Mouse (Mus musculus) stomach, postnatal 0 days (tissue): ENCODE data around the gene Rsph10b. TPM values are rescaled to one million over a fixed set of nuclear protein-coding genes. Genes with fewer than 3 reads are reported as not detected.
"Not testable (repeated sequence)": the region's sequence is repeated elsewhere in the genome, so short reads cannot be mapped to it uniquely, and the experiment has no call there.

ENCODE experiments used
- ATAC-seq: fragments of 200-750 bp; cut with Nextera tagmentation; 2 replicates; pipeline ENCODE4 v1.8.0; 2017; ENCODE audit not compliant: low FRiP score, low TSS enrichment
- DNase-seq: peaks from one replicate; pipeline ENCODE4 v3.0.0-alpha.2; 2016; ENCODE audit warnings: low spot score
- H3K27ac ChIP-seq: fragments of 300-500 bp; sonication (generic); replicated peaks from 2 replicates; pipeline ENCODE4 v1.5.1; 2014; ENCODE audit warnings: mild to moderate bottlenecking, control low read depth
- H3K27me3 ChIP-seq: fragments of 300-500 bp; sonication (generic); 2 replicates; pipeline ENCODE4 v1.6.1; 2014; ENCODE audit warnings: low read length; ENCODE audit not compliant: control insufficient read depth, insufficient read depth
- H3K36me3 ChIP-seq: fragments of 300-500 bp; sonication (generic); 2 replicates; pipeline ENCODE4 v1.6.1; 2014; ENCODE audit warnings: low read length, mixed read lengths; ENCODE audit not compliant: control insufficient read depth, insufficient read depth
- H3K4me1 ChIP-seq: fragments of 300-500 bp; sonication (generic); replicated peaks from 2 replicates; pipeline ENCODE4 v1.6.1; 2014; ENCODE audit warnings: antibody characterized with exemption; ENCODE audit not compliant: control insufficient read depth, insufficient read depth
- H3K4me2 ChIP-seq: fragments of 300-500 bp; sonication (generic); replicated peaks from 2 replicates; pipeline ENCODE4 v1.6.1; 2014; ENCODE audit warnings: low read depth, mild to moderate bottlenecking, control low read depth, moderate library complexity
- H3K4me3 ChIP-seq: fragments of 300-500 bp; sonication (generic); 2 replicates; pipeline ENCODE4 v1.5.1; 2014; ENCODE audit warnings: low read depth, low read length, control low read depth
- H3K9ac ChIP-seq: fragments of 300-500 bp; sonication (generic); 2 replicates; pipeline ENCODE4 v1.6.1; 2014; ENCODE audit warnings: mild to moderate bottlenecking, low read length, control low read depth, mixed read lengths
- H3K9me3 ChIP-seq: fragments of 300-500 bp; sonication (generic); 2 replicates; pipeline ENCODE4 v1.6.1; 2016; ENCODE audit warnings: low read length; ENCODE audit not compliant: control insufficient read depth
- CTCF ChIP-seq: IDR thresholded peaks from 2 replicates; pipeline ENCODE4 v1.5.1; 2016; ENCODE audit warnings: antibody characterized with exemption, low read depth, mild to moderate bottlenecking, moderate library complexity
- EP300 ChIP-seq: optimal IDR thresholded peaks from 2 replicates; pipeline ENCODE3; 2016; ENCODE audit warnings: antibody characterized with exemption
- WGBS: fragments of 180-500 bp; shearing (Covaris S2); extraction: QIAGEN DNeasy Blood & Tissue Kit; methylation state at CpG from one replicate; pipeline ENCODE4 v1.1.7; 2014; 5-methylcytosine and 5-hydroxymethylcytosine counted together
- polyA plus RNA-seq: library from polyadenylated mRNA; unstranded; fragments of >200 nt; fragmentation: Nextera tagmentation; extraction: Ambion mirVana; gene quantifications from 2 replicates; pipeline ENCODE4 v1.2.1, GENCODE M21; 2015

Rsph10b gene
- polyA plus RNA-seq, 1 experiment from 2014 or later: 0.19 TPM

DNA sequence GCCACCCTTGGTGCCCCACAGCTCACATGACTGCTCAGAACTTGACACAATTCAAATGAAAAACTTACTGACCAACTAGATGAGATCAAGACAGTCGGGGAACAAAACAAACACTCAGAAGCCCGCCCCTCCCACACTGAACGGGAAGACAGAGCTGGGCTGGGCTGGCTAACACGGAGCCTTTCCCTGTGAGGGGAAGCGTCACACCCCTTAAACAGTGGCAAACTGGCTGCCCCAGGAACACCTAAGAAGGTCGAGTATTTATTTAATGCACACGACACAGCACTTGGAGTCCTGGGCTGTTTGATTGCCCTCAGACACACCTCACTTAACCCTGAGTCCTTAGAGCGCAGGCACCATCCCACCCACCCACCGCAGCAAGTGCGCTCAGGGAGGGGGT is 59.8 kb downstream of the Rsph10b start:
- DNase-seq: peak; percentile 83
- WGBS: 58% methylated on average over 10 of the region's 10 CpGs

DNA sequence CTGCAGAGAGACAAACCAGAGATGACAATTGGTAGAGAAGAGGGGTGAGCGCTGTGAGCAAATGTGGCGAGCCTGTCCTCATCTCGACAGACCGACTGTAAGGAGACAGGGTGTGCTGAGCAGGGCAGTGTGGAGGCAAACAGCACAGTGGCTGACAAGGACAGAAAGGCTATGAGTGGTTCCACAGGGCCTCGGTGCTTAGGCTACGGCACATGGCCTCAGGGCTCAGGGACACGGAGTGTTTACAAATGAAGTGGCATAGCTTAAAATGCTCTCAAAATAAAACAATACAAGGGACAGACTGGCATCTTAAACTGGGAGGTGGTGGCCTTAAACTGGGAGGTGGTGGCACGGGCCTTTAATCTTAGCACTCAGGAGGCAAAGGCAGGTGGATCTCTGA is 60.4 kb downstream of the Rsph10b start:
- Histone ChIP-seq H3K9me3 (no peaks in the 10 kb centered on the region), H3K4me3 (no peak overlapping the region), H3K4me1 (no peaks in the 10 kb centered on the region), H3K27ac (peak overlapping the region; percentile 53; the same call in 1 of the 2 replicates), H3K9ac (no peak overlapping the region), H3K36me3 (peaks cover 38% of the 10 kb centered on the region), H3K4me2 (no peak overlapping the region), H3K27me3 (no peaks in the 10 kb centered on the region)
- ATAC-seq (0 out of 2 replicates have a peak, but pooled peaks have one; percentile 10), DNase-seq (no peak)
- 73% methylated on average over 8 of the region's 8 CpGs for WGBS
- TF ChIP-seq EP300 (no peak), CTCF (no peak)

More for the DNA sequence above, 59.8 kb downstream of the Rsph10b start:
- no peak overlapping the region for H3K4me2 ChIP-seq
- H3K9me3 ChIP-seq: no peaks in the 10 kb centered on the region
- peaks cover 38% of the 10 kb centered on the region for H3K36me3 ChIP-seq
- no peaks in the 10 kb centered on the region for H3K27me3 ChIP-seq
- no peak overlapping the region; the same call in 1 of the 2 replicates for H3K27ac ChIP-seq
- ATAC-seq: peak; percentile 91
- TF ChIP-seq EP300 (no peak), CTCF (no peak)
- H3K4me3 ChIP-seq: no peak overlapping the region
- no peak overlapping the region for H3K9ac ChIP-seq
- H3K4me1 ChIP-seq: no peaks in the 10 kb centered on the region

GRCm38 (mm10) chr5:143993849-143994248 is 61.0 kb downstream of the Rsph10b start:
- H3K36me3 ChIP-seq: peaks cover 38% of the 10 kb centered on the region
- 92% methylated on average over 5 of the region's 5 CpGs for WGBS

DNA sequence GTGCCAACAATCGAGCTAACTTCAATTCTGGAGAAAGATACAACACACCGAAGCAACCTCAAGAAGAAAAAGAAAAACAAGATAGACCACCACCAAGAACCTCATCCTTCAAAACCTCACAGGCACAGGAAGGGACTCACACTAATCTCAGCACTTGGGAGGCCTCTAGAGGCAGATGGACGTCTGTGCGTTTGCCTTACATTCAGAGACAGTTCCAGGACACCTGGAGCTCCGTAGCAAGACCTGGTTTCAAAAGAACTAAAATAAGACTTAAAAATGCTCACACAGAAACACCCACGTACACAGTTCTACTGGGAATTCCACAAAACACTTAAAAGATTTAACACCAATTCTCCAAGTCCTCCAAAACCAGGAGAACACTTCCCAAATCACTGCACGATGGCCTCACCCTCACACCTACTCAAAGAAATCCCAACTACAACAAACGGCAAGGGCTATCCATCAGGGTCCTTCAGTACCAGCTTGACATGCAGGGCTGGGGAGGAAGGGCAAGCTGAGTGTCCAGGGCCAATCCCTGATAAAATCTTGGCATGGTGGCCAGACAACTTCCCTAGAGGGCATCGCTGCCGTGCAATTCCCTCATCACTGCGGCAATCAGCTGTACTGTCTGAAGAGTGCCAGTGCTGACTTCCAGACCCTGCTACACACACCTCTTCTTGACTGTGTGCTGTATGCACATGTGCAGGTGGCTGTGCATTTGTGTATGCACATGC is 62.0 kb downstream of the Rsph10b start:
- ATAC-seq: no peak
- WGBS: 71% methylated on average over 11 of the region's 11 CpGs
- H3K4me1 ChIP-seq: no peaks in the 10 kb centered on the region
- TF ChIP-seq CTCF: peak; percentile 47
- no peak for TF ChIP-seq EP300
- no peak overlapping the region for H3K9ac ChIP-seq
- H3K4me3 ChIP-seq: no peak overlapping the region
- H3K9me3 ChIP-seq: no peaks in the 10 kb centered on the region
- H3K27ac ChIP-seq: no peak overlapping the region
- H3K27me3 ChIP-seq: no peaks in the 10 kb centered on the region
- H3K36me3 ChIP-seq: peaks cover 39% of the 10 kb centered on the region
- no peak overlapping the region for H3K4me2 ChIP-seq
- DNase-seq: no peak

More at GRCm38 (mm10) chr5:143993849-143994248, 61.0 kb downstream of the Rsph10b start:
- Histone ChIP-seq H3K27ac (no peak overlapping the region), H3K4me2 (no peak overlapping the region), H3K4me3 (no peak overlapping the region), H3K4me1 (no peaks in the 10 kb centered on the region), H3K9ac (no peak overlapping the region), H3K27me3 (no peaks in the 10 kb centered on the region), H3K9me3 (no peaks in the 10 kb centered on the region)
- ATAC-seq (no peak), DNase-seq (no peak)
- no peak for TF ChIP-seq CTCF
- TF ChIP-seq EP300: no peak

- Histone ChIP-seq H3K27ac (no peak overlapping the region), H3K4me1 (no peaks in the 10 kb centered on the region), H3K9me3 (no peaks in the 10 kb centered on the region), H3K27me3 (no peaks in the 10 kb centered on the region), H3K4me3 (no peak overlapping the region), H3K4me2 (no peak overlapping the region), H3K36me3 (peaks cover 35% of the 10 kb centered on the region), H3K9ac (no peak overlapping the region)
- DNase-seq: peak; percentile 30
- ATAC-seq: no peak
- TF ChIP-seq CTCF (peak; percentile 61), EP300 (no peak)
- WGBS: 89% methylated on average over 1 of the region's 1 CpGs
These were observed 66.6 kb downstream of the Rsph10b start for GRCm38 (mm10) chr5:143999409-143999808.

DNA sequence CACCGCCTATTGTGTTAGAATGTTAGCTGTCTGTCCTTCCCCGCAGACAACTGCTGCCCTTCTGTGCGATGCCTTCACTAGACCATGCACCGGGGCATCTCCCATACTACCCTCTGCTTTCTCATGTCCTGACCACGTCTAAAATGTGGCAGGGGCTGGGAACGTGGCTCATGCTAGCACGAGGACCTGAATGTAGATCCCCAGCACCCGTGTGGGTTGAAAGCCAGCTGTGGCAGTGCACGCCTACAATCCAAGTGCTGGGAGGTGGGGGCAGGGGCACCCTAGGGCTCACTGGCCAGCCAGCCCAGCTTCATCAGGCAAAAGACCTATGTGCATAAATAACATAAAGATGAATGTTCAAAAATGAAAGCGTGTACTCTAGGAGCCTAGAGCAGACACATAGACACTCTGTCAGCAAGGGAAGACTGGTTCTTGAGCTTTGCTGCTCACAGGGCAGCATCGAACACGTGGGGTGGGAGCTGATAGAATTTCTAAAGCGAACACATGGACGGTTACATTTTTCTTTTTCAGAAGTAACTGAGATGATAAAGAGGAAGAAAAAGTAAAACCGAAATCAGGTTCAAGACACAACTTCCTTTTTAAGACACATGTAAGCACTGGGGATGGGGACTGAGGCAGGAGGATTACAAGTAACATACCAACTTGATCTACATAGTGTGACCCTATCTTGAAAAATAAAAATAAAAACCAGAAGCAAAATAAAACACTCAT is 69.8 kb downstream of the Rsph10b start:
- TF ChIP-seq EP300 (no peak), CTCF (no peak)
- H3K36me3 ChIP-seq: peaks cover 29% of the 10 kb centered on the region
- no peak overlapping the region for H3K4me2 ChIP-seq
- DNase-seq: no peak
- H3K9me3 ChIP-seq: no peaks in the 10 kb centered on the region
- 90% methylated on average over 15 of the region's 15 CpGs for WGBS
- H3K27me3 ChIP-seq: no peaks in the 10 kb centered on the region
- H3K9ac ChIP-seq: no peak overlapping the region
- no peak overlapping the region for H3K27ac ChIP-seq
- H3K4me3 ChIP-seq: no peak overlapping the region
- H3K4me1 ChIP-seq: no peaks in the 10 kb centered on the region
- no peak for ATAC-seq

GRCm38 (mm10) chr5:144013366-144014134 is 80.7 kb downstream of the Rsph10b start:
- not testable (repeated sequence) for DNase-seq, H3K9ac ChIP-seq, H3K27me3 ChIP-seq, H3K4me1 ChIP-seq, H3K27ac ChIP-seq, ATAC-seq, H3K9me3 ChIP-seq
- peak overlapping the region; percentile 99 for H3K4me3 ChIP-seq
- H3K4me2 ChIP-seq: peak overlapping the region; percentile 55
- WGBS: 52% methylated on average over 11 of the region's 13 CpGs
- peaks cover 19% of the 10 kb centered on the region for H3K36me3 ChIP-seq
